Mouse (Mus musculus) hindbrain, embryonic 10.5 days (tissue): ENCODE results near the gene Serinc4. TPM values are rescaled to one million over a fixed set of nuclear protein-coding genes. Genes with fewer than 3 reads are reported as not detected.

Experiments used
- DNase-seq: peaks from one replicate; pipeline ENCODE4 v3.0.0-alpha.2; 2017; ENCODE audit warnings: low spot score
- H3K27ac ChIP-seq: fragments of 300-500 bp; sonication (generic); 2 replicates; pipeline ENCODE4 v1.5.1; 2016; ENCODE audit warnings: mild to moderate bottlenecking, moderate library complexity
- H3K27me3 ChIP-seq: fragments of 300-500 bp; sonication (generic); 2 replicates; pipeline ENCODE4 v1.6.1; 2016; ENCODE audit warnings: mild to moderate bottlenecking; ENCODE audit not compliant: poor library complexity, insufficient read depth, severe bottlenecking
- H3K36me3 ChIP-seq: fragments of 300-500 bp; sonication (generic); 2 replicates; pipeline ENCODE4 v1.6.1; 2016; ENCODE audit warnings: mild to moderate bottlenecking, moderate library complexity
- H3K4me1 ChIP-seq: fragments of 300-500 bp; sonication (generic); replicated peaks from 2 replicates; pipeline ENCODE4 v1.6.1; 2016; ENCODE audit warnings: mild to moderate bottlenecking
- H3K4me3 ChIP-seq: fragments of 300-500 bp; sonication (generic); 2 replicates; pipeline ENCODE4 v1.5.1; 2016; ENCODE audit warnings: mild to moderate bottlenecking, moderate library complexity
- H3K9me3 ChIP-seq: fragments of 300-500 bp; sonication (generic); 2 replicates; pipeline ENCODE4 v1.6.1; 2016; ENCODE audit warnings: mild to moderate bottlenecking, moderate library complexity
- WGBS: fragments of 180-500 bp; shearing (Covaris S2); methylation state at CpG from one replicate; pipeline ENCODE4 v1.1.7; 2016; 5-methylcytosine and 5-hydroxymethylcytosine counted together
- polyA plus RNA-seq: library from polyadenylated mRNA; unstranded; fragments of >200 nt; fragmentation: Nextera tagmentation; extraction: Ambion mirVana; gene quantifications from 2 replicates; pipeline ENCODE4 v1.2.1, GENCODE M21; 2016

The Serinc4 gene
- polyA plus RNA-seq, 1 experiment from 2014 or later, result 0.42 TPM

DNA sequence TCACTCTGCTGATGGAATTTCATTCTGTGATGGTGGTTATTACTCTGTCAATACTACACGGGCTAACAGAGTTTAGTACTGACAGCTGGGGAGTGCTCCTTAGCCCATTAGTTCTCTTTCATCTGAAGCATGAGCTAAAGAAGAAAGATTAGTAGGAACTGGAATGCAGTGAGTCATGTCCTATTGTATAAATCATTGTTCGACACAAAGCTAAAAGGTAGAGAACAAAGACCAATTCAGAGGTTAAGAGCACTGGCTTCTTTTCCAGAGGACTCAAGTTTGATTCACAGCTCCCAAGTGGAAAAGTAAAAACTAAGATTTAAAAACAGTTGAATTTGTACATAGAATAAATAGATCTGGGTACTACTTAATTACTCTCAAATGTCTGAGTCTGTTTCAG lies 3.5 kb upstream of the Serinc4 start:
- Histone ChIP-seq H3K4me1 (peaks cover 15% of the 10 kb centered on the region), H3K4me3 (no peak overlapping the region), H3K27ac (no peak overlapping the region), H3K9me3 (no peaks in the 10 kb centered on the region), H3K36me3 (peaks cover 34% of the 10 kb centered on the region), H3K27me3 (no peaks in the 10 kb centered on the region)
- 82% methylated on average over 2 of the region's 2 CpGs for WGBS
- DNase-seq, result no peak

DNA sequence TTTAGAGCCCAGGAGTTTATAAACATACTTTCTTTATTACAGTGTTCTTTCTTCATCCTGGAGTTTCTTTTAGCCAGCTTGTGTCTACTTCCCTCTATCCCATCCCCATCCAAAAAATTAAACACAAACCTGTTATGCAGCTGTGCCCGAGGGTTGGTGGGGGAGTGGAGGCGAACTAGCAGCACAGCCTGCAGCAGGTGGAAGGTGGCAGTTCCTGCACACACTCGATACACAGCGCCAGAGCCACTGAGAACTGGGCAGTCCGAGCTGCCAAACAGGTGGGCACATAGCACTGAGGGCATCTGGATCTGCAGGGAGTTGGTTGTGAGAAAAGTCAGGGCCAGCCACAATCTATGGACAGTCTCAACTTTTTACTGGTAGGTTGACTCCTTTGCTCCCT lies 1.0 kb downstream of the Serinc4 start:
- Histone ChIP-seq H3K27ac (no peak overlapping the region), H3K4me1 (peaks cover 32% of the 10 kb centered on the region), H3K9me3 (no peaks in the 10 kb centered on the region), H3K4me3 (no peak overlapping the region), H3K36me3 (peaks cover 66% of the 10 kb centered on the region), H3K27me3 (no peaks in the 10 kb centered on the region)
- WGBS, result 81% methylated on average over 5 of the region's 5 CpGs
- no peak for DNase-seq

DNA sequence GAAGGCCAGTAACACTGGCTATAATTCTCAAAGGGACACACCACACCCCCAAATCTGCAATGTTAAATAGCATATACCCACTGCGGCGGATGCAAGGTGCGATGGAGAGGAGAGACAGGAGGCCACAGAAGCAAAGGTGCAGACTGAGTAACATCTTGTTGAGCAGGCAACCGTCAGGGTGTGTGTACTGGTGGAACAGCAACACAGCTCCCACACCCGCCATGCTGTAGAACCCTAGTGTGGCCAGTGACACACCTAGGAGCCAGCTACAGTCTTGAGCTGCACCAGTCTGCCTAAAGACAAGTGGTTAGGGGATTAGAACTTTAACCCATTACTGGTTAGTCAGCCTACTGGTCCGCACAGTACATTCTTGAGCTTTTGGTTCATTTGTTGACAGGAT lies 2.7 kb downstream of the Serinc4 start:
- Histone ChIP-seq H3K4me3 (0 out of 2 replicates have a peak overlapping the region, but pooled peaks have one; percentile 2), H3K27me3 (no peaks in the 10 kb centered on the region), H3K9me3 (no peaks in the 10 kb centered on the region), H3K4me1 (peaks cover 42% of the 10 kb centered on the region), H3K27ac (no peak overlapping the region), H3K36me3 (peaks cover 50% of the 10 kb centered on the region)
- DNase-seq, result no peak
- WGBS, result 86% methylated on average over 6 of the region's 6 CpGs

DNA sequence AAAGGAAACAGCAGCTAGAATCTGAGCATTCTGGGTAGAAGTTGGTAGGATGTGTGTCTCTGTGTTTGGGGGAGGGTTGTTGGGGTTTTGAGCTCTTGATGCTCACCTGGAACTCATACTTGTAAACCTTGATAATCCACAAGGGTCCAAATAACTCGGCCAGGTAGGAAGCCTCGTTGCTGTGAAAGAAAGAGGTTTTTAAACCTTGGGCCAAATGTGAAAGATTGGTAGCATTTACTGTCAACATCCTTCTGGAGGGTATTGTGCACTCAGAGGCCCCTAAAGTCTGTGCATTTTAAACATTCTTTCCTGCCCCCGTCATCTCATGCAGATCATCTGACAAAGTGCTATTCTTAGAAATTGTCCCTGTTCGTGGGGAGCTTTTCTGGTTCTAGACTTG lies 3.6 kb downstream of the Serinc4 start, which contains the start of gene Hypk:
TSS of gene Hypk (plus strand) at position 301 of the 400 bp plus-strand sequence.
- Histone ChIP-seq H3K4me3 (peak within 1 kb of the TSS; percentile 11; the same call in 1 of the 2 replicates), H3K4me1 (peaks cover 47% of the 10 kb centered on the region)
- WGBS, result 87% methylated on average over 4 of the region's 4 CpGs

DNA sequence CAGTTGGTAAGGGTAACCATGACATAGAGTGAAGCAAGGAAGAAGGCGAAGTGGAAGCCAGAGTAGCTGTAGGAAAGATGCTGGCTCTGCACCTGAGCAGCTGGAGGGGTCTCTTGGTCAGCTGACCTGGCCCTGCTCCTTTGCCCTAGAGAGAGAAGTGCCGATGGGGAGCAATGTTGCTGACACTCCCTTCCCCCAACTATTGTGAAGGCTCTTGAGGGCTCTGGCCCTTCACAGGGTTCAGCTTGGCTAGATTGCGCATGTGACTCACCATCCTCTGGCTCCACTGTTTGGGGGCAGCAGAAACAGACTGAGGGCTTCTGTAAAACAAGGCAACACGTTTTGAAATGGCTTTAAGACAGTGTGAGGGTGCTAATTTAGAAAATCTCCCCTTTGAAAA lies 4.2 kb downstream of the Serinc4 start:
- H3K4me3 ChIP-seq, result peak overlapping the region; percentile 11; the same call in 1 of the 2 replicates

More for the DNA sequence above, 3.6 kb downstream of the Serinc4 start, which contains the start of gene Hypk:
- Histone ChIP-seq H3K27ac (no peak within 1 kb of the TSS), H3K36me3 (peaks cover 41% of the 10 kb centered on the region), H3K9me3 (no peaks in the 10 kb centered on the region), H3K27me3 (no peaks in the 10 kb centered on the region)
- no peak for DNase-seq

DNA sequence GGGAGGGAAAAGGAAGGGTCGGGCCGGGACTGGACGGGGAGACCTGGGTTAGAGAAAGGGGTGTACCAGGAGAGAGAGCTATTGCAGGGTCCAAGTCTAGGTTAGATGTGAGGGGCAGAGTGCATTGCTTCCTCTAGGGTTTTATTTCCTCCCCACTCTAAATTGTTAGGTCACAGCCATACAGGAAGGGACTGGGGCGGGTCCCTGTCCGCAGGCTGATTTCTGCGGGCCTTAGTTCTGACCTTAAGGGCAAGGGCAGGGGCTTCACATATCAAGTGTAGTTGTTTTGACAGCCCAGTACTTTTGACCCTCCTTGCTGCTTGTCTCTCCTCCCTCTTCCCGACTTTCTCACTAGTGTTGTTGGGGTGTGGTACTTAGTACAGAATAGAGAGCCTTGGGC lies 6.5 kb downstream of the Serinc4 start:
- peak; percentile 20 for DNase-seq
- Histone ChIP-seq H3K4me1 (peaks cover 35% of the 10 kb centered on the region), H3K36me3 (peaks cover 40% of the 10 kb centered on the region), H3K4me3 (peak overlapping the region; percentile 99), H3K9me3 (no peaks in the 10 kb centered on the region), H3K27ac (peak overlapping the region; percentile 97), H3K27me3 (no peaks in the 10 kb centered on the region)
- 4% methylated on average over 7 of the region's 7 CpGs for WGBS

More for the DNA sequence above, 4.2 kb downstream of the Serinc4 start:
- H3K9me3 ChIP-seq, result no peaks in the 10 kb centered on the region
- H3K27ac ChIP-seq, result no peak overlapping the region
- H3K4me1 ChIP-seq, result peaks cover 43% of the 10 kb centered on the region
- DNase-seq, result no peak
- WGBS, result 85% methylated on average over 4 of the region's 4 CpGs
- no peaks in the 10 kb centered on the region for H3K27me3 ChIP-seq
- H3K36me3 ChIP-seq, result peaks cover 40% of the 10 kb centered on the region

DNA sequence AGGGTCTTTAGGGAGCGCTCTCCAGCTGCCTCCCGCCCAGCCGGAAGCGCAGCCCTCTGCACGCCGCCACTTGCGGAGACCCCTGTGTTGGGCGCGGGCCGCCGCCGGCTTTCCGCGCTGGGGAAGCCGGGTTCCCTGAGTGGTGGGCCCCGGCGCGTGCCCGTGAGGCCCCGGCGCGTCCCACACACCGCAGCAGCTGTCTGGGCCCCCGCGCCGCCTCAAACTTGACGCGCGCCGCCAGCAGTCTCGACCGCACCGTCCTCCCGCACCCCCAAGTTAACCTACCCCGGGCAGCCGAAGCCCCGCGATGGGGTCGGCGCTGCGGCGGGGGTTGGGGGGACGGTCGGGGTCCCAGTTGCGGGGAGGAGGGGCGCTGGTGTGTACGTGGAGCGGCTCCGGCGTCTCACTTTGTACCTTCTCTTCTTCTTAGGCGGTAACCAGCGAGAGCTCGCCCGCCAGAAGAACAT lies 7.0 kb downstream of the Serinc4 start:
- DNase-seq, result peak; percentile 50
- H3K9me3 ChIP-seq, result no peaks in the 10 kb centered on the region
- H3K27ac ChIP-seq, result peak overlapping the region; percentile 97
- WGBS, result under 1% methylated on average over 54 of the region's 54 CpGs
- H3K27me3 ChIP-seq, result no peaks in the 10 kb centered on the region
- peaks cover 35% of the 10 kb centered on the region for H3K4me1 ChIP-seq
- peak overlapping the region; percentile 99 for H3K4me3 ChIP-seq
- peaks cover 36% of the 10 kb centered on the region for H3K36me3 ChIP-seq

DNA sequence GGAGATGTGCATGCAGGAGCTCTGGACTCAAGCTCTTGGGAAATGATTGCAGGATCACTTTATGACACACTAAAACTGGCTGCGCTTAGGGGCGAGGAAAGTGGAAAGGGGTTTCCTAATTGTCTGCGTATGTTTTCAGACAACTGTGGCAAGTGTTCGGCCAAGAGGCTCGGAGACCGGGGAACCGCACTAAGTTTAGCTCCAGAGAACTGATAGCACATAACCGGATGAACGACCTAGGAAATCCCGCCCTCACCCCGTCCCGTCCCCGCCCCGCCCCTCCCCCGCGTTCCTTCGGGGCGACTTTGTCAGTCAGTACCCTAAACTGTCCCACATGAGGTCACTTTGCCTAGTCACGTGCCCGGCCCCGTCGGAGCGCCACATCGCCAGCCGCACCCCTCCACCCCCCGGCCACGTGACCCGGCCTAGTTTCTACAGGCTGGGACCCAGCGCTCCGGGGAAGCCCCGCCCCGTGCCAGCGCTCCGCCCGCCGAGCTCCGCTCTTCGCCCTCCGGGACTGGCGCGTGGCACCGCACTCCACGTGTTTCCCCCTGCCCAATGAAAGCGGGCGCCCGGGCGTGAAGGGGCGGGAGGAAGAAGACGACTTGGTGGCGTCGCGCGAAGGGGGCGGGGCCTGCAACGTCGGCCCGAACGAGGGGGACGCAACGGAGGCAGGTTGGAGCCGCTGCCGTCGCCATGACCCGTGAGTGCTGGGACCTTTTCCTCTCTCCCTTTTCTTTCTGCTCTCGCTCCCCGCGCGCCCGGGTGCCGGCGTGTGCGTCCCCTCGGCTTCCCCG lies 7.6 kb downstream of the Serinc4 start, which contains the start of gene Serf2:
TSS of gene Serf2 (plus strand) at position 457 of the 797 bp plus-strand sequence.
- Histone ChIP-seq H3K4me1 (peaks cover 35% of the 10 kb centered on the region), H3K4me3 (peak within 1 kb of the TSS; percentile 99), H3K27ac (peak within 1 kb of the TSS; percentile 97), H3K27me3 (no peaks in the 10 kb centered on the region), H3K9me3 (no peaks in the 10 kb centered on the region), H3K36me3 (peaks cover 29% of the 10 kb centered on the region)
- under 1% methylated on average over 74 of the region's 74 CpGs for WGBS
- peak; percentile 100 for DNase-seq

DNA sequence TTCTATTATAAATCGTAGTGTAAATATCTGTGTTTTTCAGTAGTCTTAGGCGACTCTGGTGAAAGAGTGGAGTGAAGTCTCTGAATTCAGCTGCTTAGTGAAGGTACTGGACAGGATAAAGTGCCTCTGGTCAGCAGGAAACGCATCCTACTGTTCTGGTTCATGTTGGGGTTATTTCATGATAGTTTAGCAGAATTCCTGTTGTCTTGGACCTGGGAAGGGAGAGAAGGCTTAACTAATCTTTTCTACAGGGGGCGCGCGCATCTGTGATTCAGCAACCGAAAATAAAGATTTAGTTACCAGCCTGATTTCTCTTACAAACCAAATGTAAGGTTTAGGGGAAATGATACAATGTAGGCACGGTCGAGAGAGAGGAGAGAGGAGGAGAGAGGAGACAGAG lies 8.4 kb downstream of the Serinc4 start:
- Histone ChIP-seq H3K4me3 (peak overlapping the region; percentile 99), H3K36me3 (peaks cover 21% of the 10 kb centered on the region), H3K9me3 (no peaks in the 10 kb centered on the region), H3K27me3 (peaks cover 3% of the 10 kb centered on the region), H3K27ac (peak overlapping the region; percentile 97), H3K4me1 (peaks cover 38% of the 10 kb centered on the region)
- no peak for DNase-seq
- 15% methylated on average over 9 of the region's 9 CpGs for WGBS

DNA sequence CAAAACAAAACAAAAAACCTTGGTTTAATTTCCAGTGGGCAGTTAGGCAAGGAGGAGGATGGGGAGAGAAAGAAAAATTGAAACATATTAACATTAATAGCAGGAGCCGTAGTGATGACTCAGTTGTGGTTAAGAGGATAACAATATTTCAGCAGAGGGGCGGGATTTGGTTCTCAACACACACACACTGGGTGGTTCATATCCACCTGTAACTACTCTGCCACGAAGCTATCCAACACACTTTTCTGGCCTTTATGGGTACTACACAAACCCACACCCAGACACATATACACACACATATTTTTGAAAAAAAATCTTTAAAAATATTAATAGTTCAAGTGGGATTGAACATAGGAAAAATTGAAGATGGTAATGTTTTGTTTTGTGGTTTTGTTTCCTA lies 9.6 kb downstream of the Serinc4 start:
- WGBS, result 86% methylated on average over 3 of the region's 3 CpGs
- H3K4me1 ChIP-seq, result peaks cover 42% of the 10 kb centered on the region
- no peak for DNase-seq
- peaks cover 15% of the 10 kb centered on the region for H3K27me3 ChIP-seq
- H3K36me3 ChIP-seq, result peaks cover 10% of the 10 kb centered on the region
- H3K4me3 ChIP-seq, result no peak overlapping the region
- no peak overlapping the region for H3K27ac ChIP-seq
- H3K9me3 ChIP-seq, result no peaks in the 10 kb centered on the region

DNA sequence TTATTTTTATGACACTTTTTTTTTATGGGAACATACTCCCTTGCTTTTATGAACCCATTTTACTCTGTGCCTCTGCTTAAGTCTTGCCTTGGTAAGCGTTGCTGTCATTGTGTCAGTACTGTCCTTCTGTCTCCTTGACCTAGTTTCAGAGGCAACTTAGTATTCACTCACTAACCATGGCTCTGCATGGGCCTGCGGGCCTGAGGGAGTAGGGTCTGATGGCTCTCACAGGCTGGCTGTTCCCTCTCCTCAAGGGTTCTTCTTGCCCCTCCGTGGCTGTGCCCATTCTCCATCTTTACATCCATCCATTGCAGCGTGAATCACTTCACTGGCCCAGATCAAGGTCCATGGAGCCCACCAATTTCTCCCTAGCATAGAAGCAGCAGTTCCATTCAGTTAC lies 10.1 kb downstream of the Serinc4 start:
- Histone ChIP-seq H3K27ac (no peak overlapping the region), H3K4me3 (no peak overlapping the region), H3K9me3 (no peaks in the 10 kb centered on the region), H3K4me1 (peaks cover 46% of the 10 kb centered on the region), H3K36me3 (peaks cover 7% of the 10 kb centered on the region), H3K27me3 (peaks cover 20% of the 10 kb centered on the region)
- 79% methylated on average over 4 of the region's 4 CpGs for WGBS
- no peak for DNase-seq

DNA sequence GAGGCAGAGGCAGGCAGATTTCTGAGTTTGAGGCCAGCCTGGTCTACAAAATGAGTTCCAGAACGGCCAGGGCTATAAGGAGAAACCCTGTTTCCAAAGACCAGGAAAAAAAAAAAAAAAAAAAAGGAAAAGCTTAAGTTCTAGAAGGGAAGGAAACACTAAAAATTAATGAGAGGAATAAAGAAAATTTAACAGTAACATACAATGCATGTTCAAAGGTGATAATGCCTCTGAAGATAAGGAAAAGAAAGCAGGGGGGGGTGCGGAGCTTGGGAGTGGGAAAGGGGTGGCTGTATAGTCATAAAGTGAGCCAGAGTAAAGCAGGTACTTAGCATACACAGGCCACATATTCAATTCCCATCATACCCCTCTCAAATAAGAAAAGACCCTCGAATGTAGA lies 11.5 kb downstream of the Serinc4 start:
- WGBS, result 84% methylated on average over 3 of the region's 3 CpGs
- Histone ChIP-seq H3K4me1 (peaks cover 33% of the 10 kb centered on the region), H3K9me3 (no peaks in the 10 kb centered on the region), H3K4me3 (no peak overlapping the region), H3K36me3 (no peaks in the 10 kb centered on the region), H3K27me3 (peaks cover 30% of the 10 kb centered on the region), H3K27ac (no peak overlapping the region)
- DNase-seq, result no peak

DNA sequence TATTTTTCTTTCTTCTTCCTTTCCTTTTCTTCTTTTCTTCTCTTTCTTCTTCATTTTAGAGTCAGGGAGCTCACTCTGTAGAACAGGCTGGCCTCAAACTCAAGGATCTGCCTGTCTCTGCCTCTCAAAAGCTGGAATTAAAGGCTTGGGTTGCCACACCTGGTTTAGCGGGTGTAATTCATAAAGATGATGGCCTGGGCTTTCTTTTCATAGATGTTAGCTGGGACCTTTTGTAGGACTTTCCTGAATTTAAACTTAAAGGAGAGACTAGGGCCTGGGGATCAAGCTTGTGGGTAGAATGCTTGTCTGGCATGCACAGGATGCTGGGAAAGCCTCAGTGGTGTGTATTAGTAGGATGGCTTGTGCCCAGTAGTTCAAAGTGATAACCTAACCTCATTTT lies 12.4 kb downstream of the Serinc4 start, which contains the start of gene Ell3:
TSS of gene Ell3 (minus strand) at position 101 of the 400 bp plus-strand sequence.
- Histone ChIP-seq H3K36me3 (peaks cover 8% of the 10 kb centered on the region), H3K4me1 (peaks cover 28% of the 10 kb centered on the region), H3K27ac (no peak within 1 kb of the TSS), H3K9me3 (no peaks in the 10 kb centered on the region), H3K4me3 (peak within 1 kb of the TSS; percentile 51), H3K27me3 (peaks cover 35% of the 10 kb centered on the region)
- DNase-seq, result no peak
- WGBS, result 86% methylated on average over 1 of the region's 1 CpGs
